Mouse (Mus musculus) testis, postnatal 14 days (tissue): Measurements from ENCODE around the gene Rnf8.

Experiments
- DNase-seq: peaks from one replicate; pipeline ENCODE4 v3.0.0; 2021; ENCODE audit warnings: low spot score

Gene Rnf8

GRCm38 (mm10) chr17:29680921-29681320, 66.3 kb downstream of the Rnf8 start:
- DNase-seq = no peak

- no peak for DNase-seq
Observed at GRCm38 (mm10) chr17:29681669-29682068, 67.1 kb downstream of the Rnf8 start.

- no peak for DNase-seq
Observed at GRCm38 (mm10) chr17:29682261-29682660, 67.7 kb downstream of the Rnf8 start.

GRCm38 (mm10) chr17:29683127-29683526, 68.5 kb downstream of the Rnf8 start:
- DNase-seq = no peak

GRCm38 (mm10) chr17:29684275-29684674, 69.7 kb downstream of the Rnf8 start:
- no peak for DNase-seq

GRCm38 (mm10) chr17:29686771-29687170, 72.2 kb downstream of the Rnf8 start:
- DNase-seq = no peak

GRCm38 (mm10) chr17:29687373-29687772, 72.8 kb downstream of the Rnf8 start:
- no peak for DNase-seq

- DNase-seq = no peak
Observed at GRCm38 (mm10) chr17:29688610-29689009, 74.0 kb downstream of the Rnf8 start.

GRCm38 (mm10) chr17:29690257-29690656, 75.7 kb downstream of the Rnf8 start:
- no peak for DNase-seq

- no peak for DNase-seq
Observed at GRCm38 (mm10) chr17:29692827-29693226, 78.2 kb downstream of the Rnf8 start.

- no peak for DNase-seq
Observed at GRCm38 (mm10) chr17:29693571-29693970, 79.0 kb downstream of the Rnf8 start.

GRCm38 (mm10) chr17:29694516-29694915, 79.9 kb downstream of the Rnf8 start:
- DNase-seq = no peak
